Mouse (Mus musculus) lung, postnatal 25 days (tissue): Measurements from ENCODE around the gene Gpr173.
A peak's percentile ranks its signal among the peaks of the same experiment; 100 is the strongest.
"Not testable (repeated sequence)": the region's sequence is repeated elsewhere in the genome, so short reads cannot be mapped to it uniquely, and the experiment has no call there.

Experiments
- DNase-seq: peaks from one replicate; pipeline ENCODE4 v3.0.0; 2022; ENCODE audit warnings: low spot score

Gene Gpr173

DNA sequence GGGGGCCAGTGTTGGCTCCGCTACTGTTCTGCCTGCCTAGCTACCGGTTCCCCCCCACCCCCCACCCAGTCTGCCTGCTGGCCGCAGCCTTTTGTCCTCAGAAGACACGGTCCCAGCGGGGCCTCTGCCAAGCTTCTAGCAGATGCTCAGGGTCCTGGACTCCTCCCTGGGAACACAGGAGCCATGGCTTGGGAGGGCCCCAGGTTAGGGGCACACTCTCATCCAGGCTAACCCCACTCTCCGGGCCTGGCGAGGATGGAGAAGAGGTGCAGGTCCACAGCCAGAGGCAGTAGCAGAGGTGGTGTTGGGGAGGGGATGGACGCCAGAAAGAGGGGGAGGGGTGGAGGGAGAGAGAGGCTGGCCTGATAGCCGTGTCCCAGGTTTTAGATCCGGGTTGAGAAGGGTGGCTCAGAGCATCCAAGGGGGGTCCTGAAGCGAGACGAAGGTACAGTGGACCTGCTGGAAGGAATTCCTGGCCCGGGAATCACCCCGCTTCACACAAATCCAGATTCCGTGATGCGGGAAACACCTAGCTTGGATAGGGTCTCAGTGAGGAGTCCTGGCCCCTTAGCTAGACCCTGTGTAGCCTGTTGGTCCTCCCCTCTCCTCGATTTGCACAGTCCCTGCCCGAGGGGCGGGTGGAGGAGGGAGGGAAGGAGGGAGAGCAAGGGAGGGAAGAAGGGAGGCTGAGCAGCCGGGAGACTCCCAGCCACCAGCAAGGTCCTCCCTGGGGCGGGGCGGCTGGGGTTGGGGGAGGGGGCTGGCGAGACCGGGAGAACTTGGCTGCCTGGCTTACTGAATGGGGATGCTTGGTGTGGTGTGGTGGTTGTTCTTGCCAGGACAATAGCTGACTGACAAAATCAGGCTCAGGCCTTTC is at the start of gene Gpr173:
Gene Gpr173 (minus strand): TSS at position 308 of the 877 bp plus-strand sequence.
- DNase-seq, result no peak

DNA sequence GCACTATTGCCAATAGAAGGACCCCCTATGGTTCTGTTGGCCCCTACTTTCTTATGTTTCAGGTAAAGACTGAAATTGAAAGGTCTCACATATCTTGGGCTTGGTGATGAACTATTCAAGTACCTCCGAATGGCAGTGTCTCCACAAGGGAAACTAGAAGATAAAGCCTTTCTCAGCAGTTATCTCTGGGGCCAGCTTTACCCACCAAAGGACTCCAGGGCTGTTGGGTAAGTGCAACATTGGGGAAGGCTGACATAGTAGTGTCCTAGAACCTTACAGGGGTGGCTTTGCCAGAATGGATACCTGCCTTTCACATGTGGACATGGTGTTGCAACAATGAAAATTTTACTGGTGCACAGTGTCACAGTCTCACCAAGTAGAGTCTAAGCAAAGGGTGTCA is 34.7 kb upstream of the Gpr173 start:
- no peak for DNase-seq

DNA sequence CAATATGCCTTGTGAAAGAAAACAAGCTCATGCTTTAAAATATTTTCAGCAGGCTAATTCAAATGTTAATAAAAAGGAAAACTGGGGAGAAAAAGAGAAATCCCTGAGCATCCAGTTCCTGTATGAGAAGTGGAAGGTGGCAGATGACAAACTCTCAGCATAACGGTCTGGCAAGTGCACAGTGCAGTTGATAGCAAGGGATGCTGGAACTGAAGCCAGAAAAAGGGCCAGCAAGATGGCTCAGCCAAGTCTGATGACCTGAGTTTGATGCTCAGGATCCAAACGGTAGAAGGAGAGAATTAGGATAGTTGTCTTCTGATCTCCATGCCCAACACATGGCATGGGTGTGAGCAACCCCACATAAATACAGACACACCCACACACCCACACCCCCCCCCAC is 31.6 kb upstream of the Gpr173 start:
- DNase-seq, result no peak

DNA sequence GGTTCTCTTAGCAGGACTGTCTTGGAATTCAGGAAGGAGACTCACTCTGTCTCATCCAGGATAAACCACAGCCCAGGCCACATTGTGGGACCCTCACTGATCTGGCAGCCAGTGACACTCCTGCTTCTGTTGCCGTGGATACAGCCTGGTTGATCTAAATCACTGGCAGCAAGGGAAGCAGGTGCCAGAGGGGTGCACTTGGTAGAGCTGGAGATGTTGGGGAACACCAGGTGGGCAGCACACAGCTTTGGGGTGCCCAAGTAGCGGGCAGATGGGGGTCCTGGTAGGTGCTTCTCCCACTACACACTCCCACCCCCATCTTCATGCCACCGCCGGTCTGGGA is 479 bp downstream of the Gpr173 start:
- no peak for DNase-seq

DNA sequence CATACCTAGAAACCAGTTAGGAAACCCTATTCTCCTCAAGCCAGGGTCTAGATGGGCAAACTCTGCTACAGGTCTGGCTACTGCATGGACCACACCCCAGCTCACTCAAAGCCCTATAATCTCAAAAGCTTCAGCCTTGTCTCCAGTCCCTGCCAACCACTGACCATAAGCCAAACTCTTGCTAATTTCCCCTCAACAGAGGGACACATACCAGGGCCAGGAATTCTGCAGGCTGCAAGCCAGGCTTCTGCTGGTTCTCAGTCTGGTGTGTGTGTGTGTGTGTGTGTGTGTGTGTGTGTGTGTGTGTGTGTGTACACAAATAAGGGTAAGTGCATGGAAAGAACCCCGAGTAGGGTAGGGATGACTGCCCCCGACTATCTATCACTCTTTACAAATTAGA is 2.1 kb downstream of the Gpr173 start:
- no peak for DNase-seq

DNA sequence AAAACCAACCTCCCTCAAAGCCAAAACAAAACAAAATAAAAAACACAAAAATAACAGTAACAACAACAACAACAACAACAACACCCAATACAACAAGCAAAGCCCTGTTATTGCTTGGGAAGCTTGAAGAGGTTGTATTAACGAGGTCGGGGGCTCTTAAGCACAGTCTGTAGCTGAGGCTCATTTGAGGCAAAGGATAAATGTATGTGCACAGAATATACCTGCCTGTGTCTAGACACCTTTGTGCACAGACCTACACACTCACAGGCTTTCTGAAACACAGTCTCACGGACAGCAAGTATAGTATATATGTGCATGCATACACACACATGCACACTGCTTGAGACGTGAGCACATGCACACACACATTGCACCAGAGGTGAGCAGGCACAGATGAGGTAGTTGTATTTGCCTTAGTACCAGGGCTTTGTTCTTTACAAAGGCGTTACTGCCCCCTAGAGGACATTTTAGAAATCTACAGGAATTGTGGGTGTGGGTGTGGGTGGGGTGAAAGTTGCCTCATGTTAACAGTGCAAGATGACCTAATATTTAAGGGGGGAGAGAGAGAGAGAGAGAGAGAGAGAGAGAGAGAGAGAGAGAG is 15.9 kb downstream of the Gpr173 start:
- DNase-seq, result peak; percentile 61

DNA sequence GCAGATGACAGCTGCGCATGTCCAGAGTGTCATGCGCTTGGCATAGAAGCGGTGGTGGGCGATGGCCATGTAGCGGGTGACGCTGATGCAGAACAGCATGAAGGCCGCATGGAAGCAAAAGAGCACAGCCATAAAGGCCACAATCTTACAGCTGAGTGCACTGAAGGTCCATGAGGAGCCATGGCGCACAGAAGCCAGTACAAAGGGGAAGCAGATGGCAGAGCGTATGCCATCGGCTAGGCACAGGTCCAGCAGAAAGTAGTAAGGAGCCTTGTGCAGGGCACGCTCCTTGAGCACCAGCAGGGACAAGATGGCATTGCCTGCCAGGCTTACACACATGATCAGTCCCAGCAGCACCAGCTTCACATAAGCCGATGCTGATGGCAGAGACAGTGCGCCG is 21.5 kb downstream of the Gpr173 start:
- no peak for DNase-seq

DNA sequence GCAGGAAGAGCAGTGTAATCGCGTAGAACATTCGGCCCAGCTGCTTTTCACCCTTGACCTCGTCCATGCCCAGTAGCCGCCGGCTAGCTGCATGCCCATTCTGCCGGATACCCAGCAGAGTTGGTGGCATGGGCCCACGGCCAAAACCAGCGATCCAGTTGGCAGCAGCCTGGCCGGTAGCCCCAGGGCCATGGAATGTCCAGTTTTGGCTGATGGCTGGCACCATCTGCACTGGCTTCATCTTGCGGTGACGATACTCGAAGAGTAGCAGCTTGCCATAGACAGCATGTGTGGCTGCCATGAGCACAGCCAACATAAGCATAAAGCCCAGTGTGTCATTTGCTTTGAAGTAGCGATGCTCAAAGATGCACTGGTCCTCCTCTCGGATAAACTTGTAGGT is 21.9 kb downstream of the Gpr173 start:
- no peak for DNase-seq

DNA sequence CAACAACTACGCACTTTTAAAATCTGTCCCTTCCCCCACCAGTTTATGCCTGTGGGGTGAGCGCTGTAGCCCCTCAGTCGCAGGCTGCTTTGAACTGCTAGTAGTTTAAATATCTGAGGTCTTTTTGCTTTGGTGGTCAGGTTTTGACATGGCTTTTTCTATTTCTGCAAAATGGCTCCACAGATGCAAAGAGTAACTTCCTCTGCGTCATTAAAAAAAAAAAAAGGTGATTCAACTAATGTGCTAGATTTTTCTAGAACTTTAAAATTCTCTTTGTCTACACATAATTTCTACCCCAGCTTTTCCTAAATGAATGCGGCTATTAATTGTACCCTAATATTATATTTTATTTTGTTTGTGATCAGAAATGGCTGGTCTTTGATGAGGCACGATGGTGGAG is 25.6 kb downstream of the Gpr173 start:
- DNase-seq, result no peak

DNA sequence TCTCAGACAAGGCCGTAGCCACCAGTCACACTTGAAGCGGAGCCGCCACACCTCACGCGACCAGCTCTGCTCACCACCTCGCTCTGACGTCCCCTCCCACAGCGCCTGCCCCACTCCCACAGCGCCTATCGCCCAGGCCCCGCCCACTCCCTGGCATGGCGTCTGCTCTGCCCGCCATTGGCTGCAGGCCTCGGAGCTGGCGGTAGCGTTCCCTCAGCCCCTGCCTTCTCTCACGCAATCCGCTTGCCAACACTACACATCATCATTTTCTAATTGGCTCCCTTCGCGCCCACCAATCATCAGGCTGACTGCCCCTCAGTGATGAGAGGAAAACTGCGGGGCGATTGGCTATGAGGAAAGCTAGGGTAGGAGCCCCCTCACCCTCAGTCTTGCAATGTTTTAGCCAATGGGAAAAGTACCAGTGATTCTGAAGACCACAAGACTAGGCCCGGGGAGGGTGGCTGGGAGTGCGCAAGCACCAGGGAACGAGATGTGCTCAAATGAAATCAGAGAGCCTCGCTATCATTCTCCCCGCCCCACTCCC is 26.1 kb downstream of the Gpr173 start, which contains the start of gene Tspyl2:
Gene Tspyl2 (minus strand): TSS at position 68 of the 544 bp plus-strand sequence.
- DNase-seq, result peak; percentile 95

DNA sequence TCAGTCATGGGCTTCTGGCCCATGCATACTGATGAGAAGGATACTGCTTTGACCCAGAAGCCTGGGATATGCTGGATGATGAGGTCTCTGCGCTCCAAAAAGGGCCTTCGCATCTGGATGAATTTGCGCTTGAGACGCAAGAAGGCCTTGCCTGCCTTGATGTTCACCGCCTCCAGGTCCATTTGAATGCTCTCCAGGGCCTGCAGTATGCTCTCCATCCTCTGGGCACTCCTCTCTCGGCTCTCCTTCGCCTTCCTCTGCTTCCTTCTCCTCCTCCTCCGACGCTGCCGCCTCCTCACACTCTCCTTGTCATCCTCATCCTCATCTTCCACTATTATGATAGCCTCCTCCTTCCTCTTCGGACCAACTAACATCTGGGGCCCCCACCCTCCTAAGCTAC is 27.0 kb downstream of the Gpr173 start:
- no peak for DNase-seq

DNA sequence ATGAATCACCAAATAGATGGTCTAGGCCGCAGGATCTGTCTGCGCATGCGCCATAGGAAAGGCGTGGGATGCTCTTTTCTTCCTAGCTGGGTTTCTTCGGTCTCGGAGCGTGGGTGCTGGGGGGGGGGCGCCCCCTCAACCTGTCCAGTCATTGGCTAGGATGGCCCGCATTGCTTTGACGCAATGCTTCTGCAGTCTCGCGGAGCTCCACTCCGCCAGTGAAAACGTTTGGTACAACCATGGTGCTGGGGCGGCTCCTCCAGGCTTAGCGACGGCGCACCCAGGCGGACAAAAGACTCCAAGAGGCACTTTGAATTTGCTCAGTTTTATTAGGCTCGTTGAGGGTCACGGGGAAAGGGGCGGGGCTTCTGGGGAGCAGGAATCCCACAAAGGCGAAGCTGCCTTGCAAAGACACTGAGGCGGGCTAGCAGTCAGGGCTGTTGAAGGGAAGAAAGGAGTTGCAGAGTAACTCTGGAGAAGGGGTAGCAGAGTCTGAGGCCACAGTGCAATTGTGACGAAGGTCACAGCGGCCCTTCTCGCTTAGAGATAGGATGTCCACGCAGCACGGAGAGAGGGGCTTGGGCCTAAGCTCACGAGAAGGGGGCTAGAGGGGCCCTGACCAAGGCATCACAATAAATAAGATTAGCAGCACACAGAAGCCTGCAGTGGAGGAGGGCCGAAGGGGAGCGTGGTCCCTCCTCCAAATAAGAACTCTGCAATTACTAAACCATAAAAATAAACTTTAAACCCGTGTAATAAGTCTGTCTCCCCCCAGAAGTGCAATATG is 31.8 kb downstream of the Gpr173 start:
- peak; percentile 91 for DNase-seq

DNA sequence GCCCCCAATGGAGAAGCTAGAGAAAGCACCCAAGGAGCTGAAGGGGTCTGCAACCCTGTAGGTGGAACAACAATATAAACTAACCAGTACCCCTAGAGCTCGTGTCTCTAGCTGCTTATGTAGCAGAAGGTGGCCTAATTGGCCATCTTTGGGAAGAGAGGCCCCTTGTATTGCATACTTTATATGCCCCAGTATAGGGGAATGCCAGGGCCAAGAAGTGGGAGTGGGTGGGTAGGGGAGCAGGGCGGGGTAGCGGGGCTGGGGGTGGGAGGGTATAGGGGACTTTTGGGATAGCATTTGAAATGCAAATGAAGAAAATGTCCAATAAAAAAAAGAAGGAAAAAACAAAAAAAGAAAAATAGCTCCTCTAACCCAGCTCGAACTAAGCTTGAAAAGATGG is 32.4 kb downstream of the Gpr173 start:
- DNase-seq, result not testable (repeated sequence)

DNA sequence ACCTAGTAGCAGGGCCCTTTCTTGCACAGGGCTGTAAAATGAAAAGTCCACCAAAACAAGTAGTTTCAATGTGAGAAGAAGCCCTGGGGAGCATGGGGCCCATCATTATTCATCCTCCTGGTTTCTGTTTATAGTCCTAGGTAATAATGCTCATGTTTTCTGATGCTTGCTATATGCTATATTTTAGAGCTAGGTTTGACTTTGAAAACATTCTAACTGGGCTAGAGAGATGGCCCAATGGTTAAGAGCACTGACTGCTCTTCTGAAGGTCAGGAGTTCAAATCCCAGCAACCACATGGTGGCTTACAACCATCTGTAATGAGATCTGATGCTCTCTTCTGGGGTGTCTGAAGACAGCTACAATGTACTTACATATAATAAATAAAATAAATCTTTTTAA is 39.1 kb downstream of the Gpr173 start:
- DNase-seq, result not testable (repeated sequence)

DNA sequence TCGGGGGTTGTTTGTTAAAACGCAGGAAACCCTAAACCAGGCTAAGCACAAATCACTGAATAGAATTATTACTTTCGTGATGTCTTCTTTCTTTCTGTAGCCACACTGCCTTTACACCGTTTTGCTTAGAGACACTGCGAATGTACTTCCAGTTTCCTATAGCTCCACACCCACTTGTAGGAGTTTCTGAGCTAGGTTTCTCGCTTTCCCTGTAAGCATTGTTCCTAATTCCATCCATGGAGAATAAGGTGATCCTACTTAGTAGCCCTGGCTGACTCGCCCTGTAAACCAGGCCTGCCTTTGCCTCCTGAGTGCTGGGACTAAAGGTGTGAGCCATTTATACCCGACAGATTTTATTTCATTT is 40.8 kb downstream of the Gpr173 start:
- DNase-seq, result no peak

DNA sequence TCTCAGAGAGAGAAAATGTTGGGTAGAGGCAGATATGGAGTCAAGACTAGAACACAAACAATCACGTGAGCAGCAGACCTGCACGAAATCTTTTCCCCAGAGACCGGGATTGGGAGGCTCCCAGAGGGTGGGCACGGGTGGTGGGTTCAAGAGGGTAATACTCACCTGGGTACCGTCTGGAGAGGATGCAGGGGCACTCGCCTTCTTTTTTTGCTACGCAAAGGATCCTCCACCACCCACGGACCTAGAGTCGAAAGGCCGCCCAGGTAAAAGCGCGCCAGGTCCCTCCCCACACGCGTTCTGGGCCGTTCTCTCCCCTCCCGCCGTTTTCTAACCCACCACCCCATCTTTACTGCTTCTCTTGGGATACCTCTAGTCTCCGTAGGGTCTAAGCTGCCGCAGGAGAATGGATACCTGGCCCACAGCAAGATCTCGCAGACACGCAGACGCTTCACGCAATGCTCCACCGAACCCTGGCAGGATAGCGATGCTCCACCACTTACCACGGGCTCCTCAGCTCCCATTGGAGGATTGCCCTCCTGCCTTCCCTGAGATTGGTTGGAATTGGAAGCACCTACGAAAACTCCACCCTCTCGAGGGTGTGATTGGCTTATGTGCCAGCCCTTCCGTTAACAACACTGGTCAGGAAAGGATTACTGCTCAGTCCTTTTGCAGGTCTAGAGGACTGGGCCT is 41.4 kb downstream of the Gpr173 start, which contains the start of gene Kantr:
Gene Kantr (minus strand): TSS at position 500 of the 693 bp plus-strand sequence.
- DNase-seq, result peak; percentile 89

DNA sequence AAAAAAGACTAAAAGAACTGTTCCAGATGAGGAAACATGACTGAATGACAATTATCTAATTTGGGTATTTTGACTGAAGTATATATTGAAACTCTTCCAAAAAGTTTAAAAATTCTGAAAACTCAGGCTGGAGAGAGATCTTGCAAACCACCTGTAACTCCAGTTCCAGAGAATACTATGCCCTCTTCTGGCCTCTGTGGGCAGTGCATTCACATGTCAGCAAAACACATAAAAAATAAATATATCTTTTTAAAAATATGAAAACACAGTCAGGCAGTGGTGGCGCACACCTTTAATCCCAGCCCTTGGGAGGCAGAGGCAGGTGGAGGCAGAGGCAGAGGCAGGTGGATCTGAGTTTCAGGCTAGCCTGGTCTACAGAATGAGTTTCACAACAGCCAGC is 44.9 kb downstream of the Gpr173 start:
- DNase-seq, result no peak

DNA sequence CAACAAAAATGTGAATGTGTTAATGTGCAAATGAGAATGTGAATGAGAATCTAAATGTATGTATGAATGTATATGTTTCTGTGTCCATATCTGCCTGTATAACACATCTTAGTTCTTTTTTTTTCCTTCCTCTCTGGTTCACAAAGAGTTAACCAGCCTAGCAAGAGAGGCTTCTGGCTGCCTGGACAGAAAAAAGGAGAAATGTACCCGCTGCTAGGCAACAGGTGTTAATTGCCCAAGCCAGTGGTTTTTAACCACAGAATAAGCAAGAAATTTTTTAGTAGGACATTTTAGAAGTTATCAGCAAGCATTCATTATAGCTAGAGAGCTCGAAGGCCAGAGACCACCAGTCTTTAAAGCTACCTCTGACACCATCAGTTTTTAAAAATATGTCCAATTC is 45.7 kb downstream of the Gpr173 start:
- peak; percentile 23 for DNase-seq

DNA sequence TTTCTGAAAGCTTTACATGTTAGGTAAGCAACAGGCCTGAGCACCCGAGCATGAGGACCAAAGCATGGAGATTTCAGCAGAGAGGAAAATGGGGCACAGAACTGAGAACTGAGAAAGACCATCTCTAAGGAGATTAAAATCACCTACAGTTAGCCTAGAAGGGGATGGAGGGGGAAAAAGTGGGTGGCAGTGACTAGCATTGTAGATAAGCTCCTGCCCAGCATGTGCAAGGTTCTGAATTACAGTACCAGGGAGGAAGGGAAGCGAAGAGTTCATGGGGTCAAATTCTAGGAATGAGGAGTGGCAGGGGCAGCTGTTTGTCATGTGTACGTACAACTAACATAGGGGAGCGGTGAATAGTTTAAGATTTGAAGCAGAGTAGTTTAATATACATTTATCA is 48.0 kb downstream of the Gpr173 start:
- no peak for DNase-seq

DNA sequence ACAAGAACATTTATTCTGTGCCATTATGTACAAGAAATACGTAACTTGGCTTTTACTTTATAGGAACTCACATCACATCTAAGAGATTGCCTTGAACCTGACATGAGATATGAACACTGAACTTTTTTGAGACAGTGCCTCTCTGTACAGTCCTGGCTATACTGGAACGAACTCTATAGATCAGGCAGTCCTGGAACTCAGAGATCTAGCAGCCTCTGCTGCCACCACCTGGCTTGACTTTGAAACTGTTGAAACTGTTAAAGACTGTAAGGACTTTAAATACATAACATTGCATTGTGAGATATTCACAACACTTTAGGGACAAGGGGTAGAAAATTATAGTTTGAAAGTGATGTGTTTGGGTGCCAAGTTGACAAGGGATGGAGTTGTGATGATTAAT is 60.6 kb downstream of the Gpr173 start:
- no peak for DNase-seq

DNA sequence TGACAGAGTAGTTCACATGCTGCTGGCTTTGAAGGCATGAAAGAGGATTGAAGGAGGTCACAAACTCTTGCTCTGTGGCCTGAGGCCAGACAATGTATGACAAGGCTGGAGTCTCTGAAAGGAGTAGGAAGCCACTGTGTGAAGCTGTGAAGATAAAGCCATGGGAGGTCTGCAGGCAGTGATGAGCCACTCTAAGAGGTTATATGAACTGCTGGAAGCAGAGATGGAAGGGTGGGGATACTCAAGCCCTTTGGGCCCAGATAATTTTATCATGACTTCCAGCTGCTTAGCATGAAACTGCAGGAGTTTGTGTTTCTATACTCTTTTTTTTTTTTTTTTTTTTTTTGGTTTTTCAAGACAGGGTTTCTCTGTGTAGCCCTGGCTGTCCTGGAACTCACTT is 61.1 kb downstream of the Gpr173 start:
- DNase-seq, result no peak

DNA sequence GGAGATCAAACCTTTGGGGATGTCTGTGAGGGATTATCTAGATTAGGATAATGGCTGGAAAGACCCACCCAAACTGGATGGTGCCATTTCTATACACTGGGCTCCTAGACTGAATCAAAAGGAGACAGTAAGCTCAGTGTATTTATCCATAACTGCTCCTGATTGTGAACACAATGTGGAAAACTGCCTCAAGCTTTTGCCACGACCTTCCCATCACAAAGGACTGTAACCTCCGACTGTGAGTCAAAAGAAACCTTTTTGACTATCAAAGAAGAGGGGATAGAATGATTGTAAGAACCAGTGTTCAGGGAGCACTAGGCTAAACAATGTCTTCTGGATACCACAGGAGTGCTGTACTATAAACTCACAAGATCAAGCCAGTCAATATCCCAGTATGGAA is 62.3 kb downstream of the Gpr173 start:
- DNase-seq, result no peak
